Mouse (Mus musculus): Measurements from ENCODE around the gene Pla2g7. TPM values are rescaled to one million over a fixed set of nuclear protein-coding genes. Genes with fewer than 3 reads are reported as not detected.

The Pla2g7 gene
- total and polyA plus RNA-seq, 3 experiments, result 3.2 to 20.8 (median 16.7) TPM

GRCm38 (mm10) chr17:43646925-43647324, 79.0 kb downstream of the Pla2g7 start:
- DNase-seq, result no peak

- no peak for DNase-seq
These were observed 81.9 kb downstream of the Pla2g7 start for GRCm38 (mm10) chr17:43649641-43650436.

GRCm38 (mm10) chr17:43651314-43652046, 83.6 kb downstream of the Pla2g7 start:
- DNase-seq, result peak; percentile 3

Other genes starting within 250 kb of the Pla2g7 start
- gene Adgrf5, start 207.6 kb upstream of the Pla2g7 start, total RNA-seq (2021), result 10 to 100 TPM; 80.9 to 96.7 TPM
- 8.4 and 10.6 TPM in 2 replicates for gene Adgrf5, start 207.6 kb upstream of the Pla2g7 start, polyA plus RNA-seq (2012; rRNA removed)
- under 1 TPM in 1 of 2 experiments, not detected in 1; 0.14 TPM for gene Mep1a, start 65.3 kb upstream of the Pla2g7 start, total RNA-seq (2021)
- gene Mep1a, start 65.3 kb upstream of the Pla2g7 start, polyA plus RNA-seq (2012; rRNA removed), result not detected in 2 replicates
- not detected for gene Ankrd66, start 24.5 kb upstream of the Pla2g7 start, total RNA-seq (2021)
- gene Ankrd66, start 24.5 kb upstream of the Pla2g7 start, polyA plus RNA-seq (2012; rRNA removed), result not detected in 2 replicates
- gene Tdrd6, start 62.2 kb downstream of the Pla2g7 start, total RNA-seq (2021), result not detected
- not detected in 2 replicates for gene Tdrd6, start 62.2 kb downstream of the Pla2g7 start, polyA plus RNA-seq (2012; rRNA removed)
- gene Slc25a27, start 99.1 kb downstream of the Pla2g7 start, total RNA-seq (2021), result 1 to 10 TPM; 2.1 to 2.2 TPM
- gene Slc25a27, start 99.1 kb downstream of the Pla2g7 start, polyA plus RNA-seq (2012; rRNA removed), result 2.1 and 3.8 TPM in 2 replicates
- 1 to 10 TPM; 2.0 to 2.2 TPM for gene Cyp39a1, start 99.3 kb downstream of the Pla2g7 start, total RNA-seq (2021)
- gene Cyp39a1, start 99.3 kb downstream of the Pla2g7 start, polyA plus RNA-seq (2012; rRNA removed), result 0.26 and 0.27 TPM in 2 replicates
- gene Rcan2, start 233.3 kb downstream of the Pla2g7 start, total RNA-seq (2021), result 1 to 10 TPM; 5.2 to 6.9 TPM
- 2.3 and 2.6 TPM in 2 replicates for gene Rcan2, start 233.3 kb downstream of the Pla2g7 start, polyA plus RNA-seq (2012; rRNA removed)

Measured in adrenal gland, adult 2 months (tissue).